In genomic region chr2:130408194-130408593, GRCm38 (mm10) we compare ENCODE assay signal across 12 mouse cellular contexts. TPM values are rescaled to one million over a fixed set of nuclear protein-coding genes. Genes with fewer than 3 reads are reported as not detected.
DNase-seq lines count a peak whose midpoint lies in the region; ATAC-seq lines count a peak whose summit lies in the region.
"Had no signal": no experiment of that assay in that cellular context is flagged by ENCODE, and none has a peak within 500 bp of the region (broad histone marks: within the 10 kb centered on the region; RNA-seq: fewer than 3 reads in every experiment).

No protein-coding gene starts in this region.

- no peaks in the 10 kb centered on the region for H3K36me3 ChIP-seq in lung, embryonic 16.5 days (ENCODE audit: control insufficient read depth, insufficient read depth, low read length)
- no peaks in the 10 kb centered on the region for H3K36me3 ChIP-seq in embryonic facial prominence, embryonic 10.5 days (replicated peaks)
- H3K36me3 ChIP-seq in hindbrain, embryonic 14.5 days (replicated peaks; ENCODE audit: control insufficient read depth, insufficient read depth), result no peaks in the 10 kb centered on the region
- no peaks in the 10 kb centered on the region for H3K36me3 ChIP-seq in stomach, embryonic 14.5 days (ENCODE audit: control insufficient read depth, insufficient read depth, low read length)
- H3K36me3 ChIP-seq: heart, embryonic 10.5 days; liver, embryonic 12.5 days had no signal

- ATAC-seq in lung, embryonic 16.5 days (ENCODE audit: low read depth), result peak; percentile 43; the same call in 1 of the 2 replicates
- no peak for ATAC-seq in hindbrain, embryonic 14.5 days (ENCODE audit: low FRiP score)
- ATAC-seq in stomach, embryonic 14.5 days (ENCODE audit: insufficient number of reproducible peaks, insufficient read depth, low FRiP score, low read depth), result peak; percentile 43; the same call in 1 of the 2 replicates
- ATAC-seq: liver, embryonic 12.5 days had no signal

- no peak overlapping the region for H3K9ac ChIP-seq in lung, embryonic 16.5 days (ENCODE audit: low read length)
- no peak overlapping the region for H3K9ac ChIP-seq in hindbrain, embryonic 14.5 days
- H3K9ac ChIP-seq in stomach, embryonic 14.5 days (replicated peaks; ENCODE audit: low read depth, low read length), result no peak overlapping the region
- H3K9ac ChIP-seq: liver, embryonic 12.5 days had no signal

- no peaks in the 10 kb centered on the region for H3K27me3 ChIP-seq in lung, embryonic 16.5 days (ENCODE audit: control insufficient read depth, insufficient read depth, low read depth, low read length)
- H3K27me3 ChIP-seq in embryonic facial prominence, embryonic 10.5 days (replicated peaks; ENCODE audit: low read depth, poor library complexity, severe bottlenecking), result 0 out of 2 replicates have a peak, but pooled peaks cover 19% of the 10 kb centered on the region
- H3K27me3 ChIP-seq in hindbrain, embryonic 14.5 days (ENCODE audit: control insufficient read depth, insufficient read depth, low read length), result no peaks in the 10 kb centered on the region
- H3K27me3 ChIP-seq in stomach, embryonic 14.5 days (ENCODE audit: control insufficient read depth, insufficient read depth, low read length), result no peaks in the 10 kb centered on the region

- 11% methylated on average over 6 of the region's 6 CpGs for WGBS in lung, embryonic 16.5 days
- 11% methylated on average over 6 of the region's 6 CpGs for WGBS in embryonic facial prominence, embryonic 10.5 days
- WGBS in hindbrain, embryonic 14.5 days, result 22% methylated on average over 6 of the region's 6 CpGs
- 8% methylated on average over 6 of the region's 6 CpGs for WGBS in stomach, embryonic 14.5 days

- DNase-seq in lung, postnatal 10 days, result no peak
- peak; percentile 84 for DNase-seq in embryonic facial prominence, embryonic 10.5 days (ENCODE audit: low spot score)
- DNase-seq in hindbrain, embryonic 14.5 days (ENCODE audit: low spot score), result peak; percentile 39
- no peak for DNase-seq in liver
- DNase-seq in left cerebral cortex, adult 11 months (ENCODE audit: low spot score), result no peak
- DNase-seq: adrenal gland, postnatal 36 days; kidney, adult 8-10 months had no signal

- H3K9me3 ChIP-seq in lung, embryonic 16.5 days (ENCODE audit: control insufficient read depth, low read length), result no peaks in the 10 kb centered on the region
- no peaks in the 10 kb centered on the region for H3K9me3 ChIP-seq in embryonic facial prominence, embryonic 10.5 days
- no peaks in the 10 kb centered on the region for H3K9me3 ChIP-seq in hindbrain, embryonic 14.5 days (ENCODE audit: control insufficient read depth, low read length)
- no peaks in the 10 kb centered on the region for H3K9me3 ChIP-seq in stomach, embryonic 14.5 days (ENCODE audit: control insufficient read depth, low read depth, low read length)
- H3K9me3 ChIP-seq: heart, embryonic 10.5 days; liver, embryonic 12.5 days had no signal

- H3K4me1 ChIP-seq in lung, embryonic 16.5 days (replicated peaks; ENCODE audit: control insufficient read depth, insufficient read depth, low read length), result no peaks in the 10 kb centered on the region
- peaks cover 40% of the 10 kb centered on the region for H3K4me1 ChIP-seq in embryonic facial prominence, embryonic 10.5 days
- no peaks in the 10 kb centered on the region for H3K4me1 ChIP-seq in hindbrain, embryonic 14.5 days (replicated peaks; ENCODE audit: control insufficient read depth, insufficient read depth, low read length)
- no peaks in the 10 kb centered on the region for H3K4me1 ChIP-seq in stomach, embryonic 14.5 days (ENCODE audit: control insufficient read depth, insufficient read depth, low read length)
- H3K4me1 ChIP-seq: liver, embryonic 12.5 days had no signal

- no peak overlapping the region for H3K4me3 ChIP-seq in lung, embryonic 16.5 days (ENCODE audit: low read length)
- no peak overlapping the region for H3K4me3 ChIP-seq in embryonic facial prominence, embryonic 10.5 days
- no peak overlapping the region for H3K4me3 ChIP-seq in hindbrain, embryonic 14.5 days (replicated peaks; ENCODE audit: low read length)
- no peak overlapping the region for H3K4me3 ChIP-seq in stomach, embryonic 14.5 days (ENCODE audit: low read depth, low read length)
- H3K4me3 ChIP-seq: heart, embryonic 10.5 days; liver, embryonic 12.5 days had no signal

- H3K27ac ChIP-seq in lung, embryonic 16.5 days (ENCODE audit: low read length), result no peak overlapping the region
- H3K27ac ChIP-seq in embryonic facial prominence, embryonic 10.5 days (replicated peaks), result peak overlapping the region; percentile 31; the same call in 1 of the 2 replicates
- no peak overlapping the region for H3K27ac ChIP-seq in hindbrain, embryonic 14.5 days
- H3K27ac ChIP-seq in stomach, embryonic 14.5 days (ENCODE audit: low read length), result no peak overlapping the region
- H3K27ac ChIP-seq: heart, embryonic 10.5 days; liver, embryonic 12.5 days had no signal

- H3K4me2 ChIP-seq in lung, embryonic 16.5 days (ENCODE audit: low read depth, low read length), result no peak overlapping the region
- H3K4me2 ChIP-seq in hindbrain, embryonic 14.5 days (replicated peaks), result no peak overlapping the region
- no peak overlapping the region for H3K4me2 ChIP-seq in stomach, embryonic 14.5 days (replicated peaks; ENCODE audit: low read depth, low read length)
- H3K4me2 ChIP-seq: liver, embryonic 12.5 days had no signal

RNA-seq across cellular contexts. Expression of gene Tmem239, which starts 1.9 kb away (rescaled TPM):
- polyA plus RNA-seq in lung, embryonic 16.5 days (2015; fragmentation: Nextera tagmentation; extraction: Ambion mirVana), result not detected in 2 replicates
- polyA plus RNA-seq in embryonic facial prominence, embryonic 10.5 days (2016; fragmentation: Nextera tagmentation; extraction: Ambion mirVana), result not detected in 2 replicates
- polyA plus RNA-seq in hindbrain, embryonic 14.5 days (2014; fragmentation: Nextera tagmentation; extraction: Ambion mirVana), result not detected in 2 replicates
- polyA plus RNA-seq in stomach, embryonic 14.5 days (2014; fragmentation: Nextera tagmentation; extraction: Ambion mirVana), result not detected in 2 replicates
- polyA plus RNA-seq: cortical plate, adult 2 months; heart, embryonic 10.5 days; liver, embryonic 12.5 days had no signal

RNA-seq across cellular contexts. Expression of gene 1700020A23Rik, which starts 3.1 kb away (rescaled TPM):
- 0.31 TPM in 1 of 2 replicates, not detected in the other for polyA plus RNA-seq in lung, embryonic 16.5 days (2015; fragmentation: Nextera tagmentation; extraction: Ambion mirVana)
- not detected in 2 replicates for polyA plus RNA-seq in embryonic facial prominence, embryonic 10.5 days (2016; fragmentation: Nextera tagmentation; extraction: Ambion mirVana)
- polyA plus RNA-seq in hindbrain, embryonic 14.5 days (2014; fragmentation: Nextera tagmentation; extraction: Ambion mirVana), result 0.72 TPM in 1 of 2 replicates, not detected in the other
- not detected in 2 replicates for polyA plus RNA-seq in stomach, embryonic 14.5 days (2014; fragmentation: Nextera tagmentation; extraction: Ambion mirVana)
- polyA plus RNA-seq: cortical plate, adult 2 months; liver, embryonic 12.5 days had no signal

RNA-seq across cellular contexts. Expression of gene Gm28372, which starts 3.2 kb away (rescaled TPM):
- polyA plus RNA-seq in lung, embryonic 16.5 days (2015; fragmentation: Nextera tagmentation; extraction: Ambion mirVana), result not detected in 2 replicates
- 0.08 TPM in 1 of 2 replicates, not detected in the other for polyA plus RNA-seq in embryonic facial prominence, embryonic 10.5 days (2016; fragmentation: Nextera tagmentation; extraction: Ambion mirVana)
- 0.35 TPM in 1 of 2 replicates, not detected in the other for polyA plus RNA-seq in hindbrain, embryonic 14.5 days (2014; fragmentation: Nextera tagmentation; extraction: Ambion mirVana)
- 0.13 TPM in 1 of 2 replicates, not detected in the other for polyA plus RNA-seq in stomach, embryonic 14.5 days (2014; fragmentation: Nextera tagmentation; extraction: Ambion mirVana)
- polyA plus RNA-seq: cortical plate, adult 2 months; heart, embryonic 10.5 days; liver, embryonic 12.5 days had no signal

RNA-seq across cellular contexts. Expression of gene Cpxm1, which starts 10.8 kb away (rescaled TPM):
- 62.2 and 65.8 TPM in 2 replicates for polyA plus RNA-seq in lung, embryonic 16.5 days (2015; fragmentation: Nextera tagmentation; extraction: Ambion mirVana)
- polyA plus RNA-seq in embryonic facial prominence, embryonic 10.5 days (2016; fragmentation: Nextera tagmentation; extraction: Ambion mirVana), result 63.6 and 69.7 TPM in 2 replicates
- polyA plus RNA-seq in hindbrain, embryonic 14.5 days (2014; fragmentation: Nextera tagmentation; extraction: Ambion mirVana), result 22.8 and 23.8 TPM in 2 replicates
- 44.2 and 46.7 TPM in 2 replicates for polyA plus RNA-seq in stomach, embryonic 14.5 days (2014; fragmentation: Nextera tagmentation; extraction: Ambion mirVana)

RNA-seq across cellular contexts. Expression of gene Vps16, which starts 15.9 kb away (rescaled TPM):
- polyA plus RNA-seq in lung, embryonic 16.5 days (2015; fragmentation: Nextera tagmentation; extraction: Ambion mirVana), result 84.3 and 84.5 TPM in 2 replicates
- 112 and 122 TPM in 2 replicates for polyA plus RNA-seq in embryonic facial prominence, embryonic 10.5 days (2016; fragmentation: Nextera tagmentation; extraction: Ambion mirVana)
- polyA plus RNA-seq in hindbrain, embryonic 14.5 days (2014; fragmentation: Nextera tagmentation; extraction: Ambion mirVana), result 75.9 and 91.3 TPM in 2 replicates
- 69.7 and 71.3 TPM in 2 replicates for polyA plus RNA-seq in stomach, embryonic 14.5 days (2014; fragmentation: Nextera tagmentation; extraction: Ambion mirVana)

Comparison
In these comparisons a context has a peak if more than half of its experiments do, and no peak if none do; other contexts are left out.
1. DNase-seq: peak in embryonic facial prominence, embryonic 10.5 days (single experiment) and hindbrain, embryonic 14.5 days (single experiment); none in lung, postnatal 10 days (single experiment), liver (single experiment) and left cerebral cortex, adult 11 months (single experiment).